Mouse (Mus musculus): Measurements from ENCODE around the gene Mfap1a. TPM values are rescaled to one million over a fixed set of nuclear protein-coding genes. Genes with fewer than 3 reads are reported as not detected.

Gene Mfap1a
- total RNA-seq, 2 experiments from 2014 or later, result 30.5 to 32.4 TPM

GRCm38 (mm10) chr2:121444178-121444577 is 62.3 kb downstream of the Mfap1a start, which contains the start of gene Ell3:
Ell3 (minus strand) TSS chr2:121444278.
- intact Hi-C loops (cut with DNase I), result no loop called here
- DNase-seq, result no peak

- no peak for DNase-seq
- intact Hi-C loops (cut with DNase I), result no loop called here
Measured at GRCm38 (mm10) chr2:121443068-121443349, 63.5 kb downstream of the Mfap1a start.

- DNase-seq, result peak; percentile 18
- intact Hi-C loops (cut with DNase I), result no loop called here
Measured at GRCm38 (mm10) chr2:121442259-121443067, 64.0 kb downstream of the Mfap1a start.

Small RNA genes lying within 50 kb of the gene (microRNA-seq; reads per million reads assigned to microRNA genes)
- not detected for gene Gm22953

Other genes with a start within 250 kb of the Mfap1a start
- 100 to 1,000 TPM; 238 to 265 TPM for gene Trp53bp1, start 235.3 kb downstream of the Mfap1a start, total RNA-seq (2021)
- gene Map1a, start 217.1 kb downstream of the Mfap1a start, total RNA-seq (2021), result 100 to 1,000 TPM; 161 to 189 TPM
- gene Ppip5k1, start 151.3 kb downstream of the Mfap1a start, total RNA-seq (2021), result 10 to 100 TPM; 24.7 to 30.8 TPM
- gene Ckmt1, start 149.0 kb downstream of the Mfap1a start, total RNA-seq (2021), result 100 to 1,000 TPM; 119 to 134 TPM
- gene Strc, start 119.5 kb downstream of the Mfap1a start, total RNA-seq (2021), result not detected
- 100 to 1,000 TPM; 214 to 225 TPM for gene Pdia3, start 92.9 kb downstream of the Mfap1a start, total RNA-seq (2021)
- gene Catsper2, start 92.9 kb downstream of the Mfap1a start, total RNA-seq (2021), result 1 to 10 TPM; 6.1 to 8.3 TPM
- not detected for gene Ell3, start 62.4 kb downstream of the Mfap1a start, total RNA-seq (2021)
- gene Serf2, start 57.5 kb downstream of the Mfap1a start, total RNA-seq (2021), result 100 to 1,000 TPM; 133 to 149 TPM
- gene Hypk, start 53.4 kb downstream of the Mfap1a start, total RNA-seq (2021), result 10 to 100 TPM; 28.1 to 28.9 TPM
- gene Serinc4, start 49.9 kb downstream of the Mfap1a start, total RNA-seq (2021), result 1 to 10 TPM; 2.7 to 3.0 TPM
- 10 to 100 TPM; 33.9 to 37.8 TPM for gene Mfap1b, start 32.6 kb downstream of the Mfap1a start, total RNA-seq (2021)
- gene Wdr76, start 58 bp upstream of the Mfap1a start, total RNA-seq (2021), result 1 to 10 TPM; 4.5 to 5.8 TPM